Mouse (Mus musculus) erythroblast, embryonic 14.5 days (primary cell): ENCODE data around the gene Krt7. TPM values are rescaled to one million over a fixed set of nuclear protein-coding genes. Genes with fewer than 3 reads are reported as not detected.

Source experiments
- H3K27me3 ChIP-seq: 2 replicates; pipeline ENCODE4 v1.6.1; 2012; ENCODE audit warnings: inconsistent platforms; ENCODE audit not compliant: control insufficient read depth
- H3K36me3 ChIP-seq: 2 replicates; pipeline ENCODE4 v1.6.1; 2012; ENCODE audit warnings: mild to moderate bottlenecking, inconsistent platforms; ENCODE audit not compliant: control insufficient read depth
- H3K4me1 ChIP-seq: 2 replicates; pipeline ENCODE4 v1.6.1; 2012; ENCODE audit warnings: inconsistent platforms; ENCODE audit not compliant: control insufficient read depth
- H3K4me3 ChIP-seq: replicated peaks from 2 replicates; pipeline ENCODE3; 2012; ENCODE audit warnings: moderate library complexity, mild to moderate bottlenecking, inconsistent platforms
- H3K9me3 ChIP-seq: 2 replicates; pipeline ENCODE4 v1.6.1; 2012; ENCODE audit warnings: low read length, inconsistent platforms, mixed read lengths; ENCODE audit not compliant: control insufficient read depth
- GATA1 ChIP-seq: IDR thresholded peaks from 2 replicates; pipeline ENCODE4 v1.6.1; 2012; ENCODE audit warnings: low read length, inconsistent platforms, mixed read lengths
- TAL1 ChIP-seq: IDR thresholded peaks from 3 replicates; pipeline ENCODE4 v1.6.1; 2012; ENCODE audit warnings: low read length, inconsistent platforms, mixed read lengths
- polyA plus RNA-seq: library from polyadenylated mRNA; stranded (reverse); fragments of >175 nt; gene quantifications from 2 replicates; pipeline ENCODE4 v1.2.3, GENCODE M21; 2012

The Krt7 gene
- polyA plus RNA-seq, 1 experiment: not detected

GRCm38 (mm10) chr15:101388034-101388541 is 22.8 kb upstream of the Krt7 start:
- TF ChIP-seq GATA1 (no peak), TAL1 (no peak)

GRCm38 (mm10) chr15:101390203-101390602 is 20.6 kb upstream of the Krt7 start:
- H3K4me1 ChIP-seq: no peaks in the 10 kb centered on the region
- no peaks in the 10 kb centered on the region for H3K36me3 ChIP-seq
- TF ChIP-seq GATA1: no peak
- no peak for TF ChIP-seq TAL1
- no peak overlapping the region for H3K4me3 ChIP-seq
- no peaks in the 10 kb centered on the region for H3K9me3 ChIP-seq
- no peaks in the 10 kb centered on the region for H3K27me3 ChIP-seq

More at GRCm38 (mm10) chr15:101388034-101388541, 22.8 kb upstream of the Krt7 start:
- H3K4me3 ChIP-seq: no peak overlapping the region
- H3K27me3 ChIP-seq: no peaks in the 10 kb centered on the region
- H3K4me1 ChIP-seq: no peaks in the 10 kb centered on the region
- H3K9me3 ChIP-seq: no peaks in the 10 kb centered on the region
- no peaks in the 10 kb centered on the region for H3K36me3 ChIP-seq

GRCm38 (mm10) chr15:101392251-101392650 is 18.6 kb upstream of the Krt7 start:
- no peaks in the 10 kb centered on the region for H3K4me1 ChIP-seq
- no peaks in the 10 kb centered on the region for H3K36me3 ChIP-seq
- TF ChIP-seq GATA1: no peak
- no peak for TF ChIP-seq TAL1
- H3K4me3 ChIP-seq: no peak overlapping the region
- H3K9me3 ChIP-seq: no peaks in the 10 kb centered on the region
- H3K27me3 ChIP-seq: no peaks in the 10 kb centered on the region

DNA sequence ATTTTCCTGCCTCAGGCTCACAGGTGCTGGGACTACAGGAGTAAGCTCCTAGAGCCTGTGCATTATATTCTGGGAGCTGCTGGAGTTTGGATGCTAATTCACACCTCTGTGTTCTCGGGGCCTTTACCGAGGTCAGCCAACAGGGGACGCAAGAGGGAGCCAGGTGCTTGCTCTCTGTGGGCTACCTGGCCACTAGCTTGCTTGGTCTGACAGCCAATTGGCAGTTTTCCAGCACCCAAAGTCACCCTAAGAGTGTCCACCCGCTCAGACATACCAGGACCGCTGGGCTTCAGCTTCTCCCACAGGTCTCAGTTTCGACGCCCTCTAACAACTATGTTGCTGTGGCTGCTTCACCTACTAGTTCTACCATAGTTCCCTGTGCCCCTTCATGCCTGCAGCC is 15.9 kb upstream of the Krt7 start:
- Histone ChIP-seq H3K4me1 (no peaks in the 10 kb centered on the region), H3K27me3 (no peaks in the 10 kb centered on the region), H3K36me3 (no peaks in the 10 kb centered on the region), H3K4me3 (no peak overlapping the region), H3K9me3 (no peaks in the 10 kb centered on the region)
- TF ChIP-seq TAL1 (no peak), GATA1 (no peak)

- no peak overlapping the region for H3K4me3 ChIP-seq
- no peaks in the 10 kb centered on the region for H3K36me3 ChIP-seq
- no peaks in the 10 kb centered on the region for H3K4me1 ChIP-seq
- no peaks in the 10 kb centered on the region for H3K9me3 ChIP-seq
- TF ChIP-seq TAL1: no peak
- no peaks in the 10 kb centered on the region for H3K27me3 ChIP-seq
These were observed 14.4 kb upstream of the Krt7 start for GRCm38 (mm10) chr15:101396466-101396865.

DNA sequence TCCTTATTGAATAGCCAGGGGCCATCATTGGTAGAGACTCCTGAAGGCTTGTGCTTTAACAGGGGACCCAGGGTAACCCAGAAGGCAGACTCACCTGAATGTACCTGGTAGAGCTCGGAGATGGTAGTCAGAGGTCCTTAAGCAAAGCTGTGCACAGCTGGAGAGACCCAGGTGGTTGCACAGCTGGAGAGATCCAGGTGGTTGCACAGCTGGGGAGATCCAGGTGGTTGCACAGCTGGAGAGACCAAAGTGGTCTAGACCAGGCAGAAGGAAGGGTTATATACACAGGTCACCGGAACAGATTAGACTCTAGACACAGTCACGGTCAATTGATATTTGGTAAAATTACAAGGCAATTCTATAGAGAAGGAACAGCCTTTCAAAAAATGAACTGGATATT is 13.9 kb upstream of the Krt7 start:
- Histone ChIP-seq H3K36me3 (no peaks in the 10 kb centered on the region), H3K9me3 (no peaks in the 10 kb centered on the region), H3K27me3 (no peaks in the 10 kb centered on the region), H3K4me3 (no peak overlapping the region), H3K4me1 (no peaks in the 10 kb centered on the region)
- no peak for TF ChIP-seq TAL1
- no peak for TF ChIP-seq GATA1

DNA sequence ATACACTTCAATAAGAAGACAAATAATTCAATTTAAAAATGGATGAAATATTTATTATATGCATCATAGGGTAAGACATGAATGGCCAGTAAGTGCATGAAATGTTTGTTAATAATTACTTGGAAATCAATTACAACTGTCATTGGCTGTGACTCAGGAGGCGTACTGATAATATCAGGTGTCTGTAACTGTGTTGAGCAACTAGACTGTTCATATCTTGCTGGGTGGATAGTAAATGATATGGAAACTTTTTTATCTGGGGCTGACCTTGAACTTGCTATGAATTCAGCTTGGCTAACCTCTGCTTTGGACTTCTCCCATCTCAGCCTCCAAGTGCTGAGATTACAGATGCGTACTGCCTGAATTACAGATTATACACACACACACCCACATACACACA is 13.2 kb upstream of the Krt7 start:
- H3K27me3 ChIP-seq: no peaks in the 10 kb centered on the region
- no peaks in the 10 kb centered on the region for H3K36me3 ChIP-seq
- no peak overlapping the region for H3K4me3 ChIP-seq
- H3K9me3 ChIP-seq: no peaks in the 10 kb centered on the region
- no peaks in the 10 kb centered on the region for H3K4me1 ChIP-seq
- no peak for TF ChIP-seq GATA1
- no peak for TF ChIP-seq TAL1

- Histone ChIP-seq H3K27me3 (no peaks in the 10 kb centered on the region), H3K4me3 (no peak overlapping the region), H3K36me3 (no peaks in the 10 kb centered on the region), H3K4me1 (no peaks in the 10 kb centered on the region), H3K9me3 (no peaks in the 10 kb centered on the region)
- TF ChIP-seq TAL1: no peak
These were observed 12.6 kb upstream of the Krt7 start for GRCm38 (mm10) chr15:101398269-101398668.

DNA sequence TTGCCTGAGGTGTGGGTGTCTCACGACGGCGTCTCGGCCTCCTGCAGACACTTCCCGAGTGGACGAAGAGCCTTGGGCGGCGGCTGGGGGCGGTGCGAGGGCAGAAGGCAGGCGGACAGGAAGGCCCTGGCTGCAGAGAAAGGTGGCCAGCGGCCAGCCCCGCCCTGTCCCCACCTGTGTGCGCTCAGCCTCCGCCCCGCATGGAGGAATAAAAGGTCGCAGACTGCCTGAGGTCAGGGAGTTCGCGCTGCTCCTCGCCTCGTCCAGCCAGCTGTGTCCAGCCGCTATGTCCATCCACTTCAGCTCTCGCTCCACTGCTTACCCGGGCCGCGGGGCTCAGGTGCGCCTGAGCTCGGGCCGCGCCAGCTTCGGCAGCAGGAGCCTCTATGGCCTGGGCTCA is 1.3 kb downstream of the Krt7 start:
- Histone ChIP-seq H3K4me1 (no peaks in the 10 kb centered on the region), H3K27me3 (peaks cover 12% of the 10 kb centered on the region), H3K36me3 (no peaks in the 10 kb centered on the region), H3K9me3 (no peaks in the 10 kb centered on the region), H3K4me3 (no peak overlapping the region)
- TF ChIP-seq TAL1: no peak
- TF ChIP-seq GATA1: no peak

GRCm38 (mm10) chr15:101413916-101414635 is 3.2 kb downstream of the Krt7 start:
- H3K4me1 ChIP-seq: no peaks in the 10 kb centered on the region
- H3K9me3 ChIP-seq: no peaks in the 10 kb centered on the region
- no peak overlapping the region for H3K4me3 ChIP-seq
- H3K36me3 ChIP-seq: no peaks in the 10 kb centered on the region
- H3K27me3 ChIP-seq: peaks cover 12% of the 10 kb centered on the region
- TF ChIP-seq GATA1: no peak
- TF ChIP-seq TAL1: no peak
